Mouse (Mus musculus) adrenal gland, postnatal 10 days (tissue): ENCODE measurements at regions not wholly inside any gene's neighbourhood (a gene's known extent, or its start where the extent isn't known, plus 50 kb on each side); places are given as distances from the start of the nearest gene placed in this dataset.

Experiments used
- DNase-seq: peaks from one replicate; pipeline ENCODE4 v3.0.0; 2021; ENCODE audit warnings: mixed read lengths

GRCm38 (mm10) chr5:112029955-112030354, 222.4 kb downstream of the Cryba4 start:
- no peak for DNase-seq

- DNase-seq, result no peak
Observed at GRCm38 (mm10) chr5:112032036-112032435, 220.3 kb downstream of the Cryba4 start.

GRCm38 (mm10) chr5:112035426-112035825, 216.9 kb downstream of the Cryba4 start:
- no peak for DNase-seq

- DNase-seq, result no peak
Observed at GRCm38 (mm10) chr5:112037080-112037479, 215.2 kb downstream of the Cryba4 start.

GRCm38 (mm10) chr5:112039645-112040372, 212.5 kb downstream of the Cryba4 start:
- DNase-seq, result no peak

GRCm38 (mm10) chr5:112040678-112041077, 211.6 kb downstream of the Cryba4 start:
- no peak for DNase-seq

GRCm38 (mm10) chr5:112041285-112041684, 211.0 kb downstream of the Cryba4 start:
- no peak for DNase-seq

GRCm38 (mm10) chr5:112042236-112042635, 210.1 kb downstream of the Cryba4 start:
- no peak for DNase-seq

GRCm38 (mm10) chr5:112050046-112050782, 202.1 kb downstream of the Cryba4 start:
- DNase-seq, result no peak

GRCm38 (mm10) chr5:112050906-112051305, 201.4 kb downstream of the Cryba4 start:
- peak; percentile 11 for DNase-seq

- DNase-seq, result no peak
Observed at GRCm38 (mm10) chr5:112051786-112052185, 200.5 kb downstream of the Cryba4 start.

- DNase-seq, result no peak
Observed at GRCm38 (mm10) chr5:112053600-112054155, 198.6 kb downstream of the Cryba4 start.

GRCm38 (mm10) chr5:112055018-112055417, 197.3 kb downstream of the Cryba4 start:
- peak; percentile 5 for DNase-seq

GRCm38 (mm10) chr5:112069917-112070316, 182.4 kb downstream of the Cryba4 start:
- no peak for DNase-seq

GRCm38 (mm10) chr5:112072456-112072855, 179.9 kb downstream of the Cryba4 start:
- no peak for DNase-seq

- peak; percentile 6 for DNase-seq
Observed at GRCm38 (mm10) chr5:112077097-112077496, 175.2 kb downstream of the Cryba4 start.

- DNase-seq, result peak; percentile 38
Observed at GRCm38 (mm10) chr5:112077840-112078600, 174.3 kb downstream of the Cryba4 start.

GRCm38 (mm10) chr5:112081006-112081405, 171.3 kb downstream of the Cryba4 start:
- no peak for DNase-seq

GRCm38 (mm10) chr5:112091867-112092535, 160.3 kb downstream of the Cryba4 start:
- peak; percentile 7 for DNase-seq

- no peak for DNase-seq
Observed at GRCm38 (mm10) chr5:112093905-112094571, 158.3 kb downstream of the Cryba4 start.

- no peak for DNase-seq
Observed at GRCm38 (mm10) chr5:112098469-112099085, 153.7 kb downstream of the Cryba4 start.
